Mouse (Mus musculus) erythroid progenitor cell, adult 5-6 weeks (primary cell): ENCODE results near the gene Macrod1. TPM values are rescaled to one million over a fixed set of nuclear protein-coding genes. Genes with fewer than 3 reads are reported as not detected.
"Not testable (repeated sequence)": the region's sequence is repeated elsewhere in the genome, so short reads cannot be mapped to it uniquely, and the experiment has no call there.

Experiments
- ATAC-seq: replicated peaks from 2 replicates; pipeline ENCODE4 v1.8.0; 2016; ENCODE audit warnings: moderate number of reproducible peaks, mild to moderate bottlenecking, moderate TSS enrichment, inconsistent platforms; ENCODE audit not compliant: poor library complexity, low FRiP score, severe bottlenecking
- total RNA-seq, 2 experiments: library from RNA; stranded (forward) in 1 of 2; stranded (reverse) in 1 of 2; fragments of 150-400 nt in 1 of 2; fragments of 186-747, 209-891 nt in 1 of 2; gene quantifications; 2 replicates each; pipeline versions ENCODE4 v1.2.3 to v1.2.4; 2015 to 2017; ENCODE audit warnings: low replicate concordance in 2 of 2

Macrod1 gene
- total RNA-seq, 2 experiments from 2014 or later: 0.53 TPM; not detected in 1

DNA sequence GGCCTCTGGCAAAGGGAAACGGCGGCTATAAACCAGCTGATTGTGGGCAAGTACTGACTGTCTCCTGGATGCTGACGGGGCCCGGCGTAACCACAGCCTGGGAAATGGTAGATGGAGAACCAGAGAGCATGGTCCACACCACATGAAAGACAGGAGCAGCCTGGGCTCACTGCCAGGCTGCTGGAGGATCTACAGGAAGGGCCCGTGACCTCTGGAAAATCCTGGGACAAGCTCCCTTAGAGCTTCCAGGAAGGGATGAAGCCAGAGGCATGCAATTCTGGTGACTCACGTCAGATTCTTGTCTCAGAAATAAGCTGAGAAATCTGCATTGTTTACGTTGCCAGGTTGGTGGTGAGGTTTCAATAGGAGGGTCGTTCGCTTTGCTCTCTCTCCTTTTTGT is 1.8 kb upstream of the Macrod1 start:
- ATAC-seq: no peak

DNA sequence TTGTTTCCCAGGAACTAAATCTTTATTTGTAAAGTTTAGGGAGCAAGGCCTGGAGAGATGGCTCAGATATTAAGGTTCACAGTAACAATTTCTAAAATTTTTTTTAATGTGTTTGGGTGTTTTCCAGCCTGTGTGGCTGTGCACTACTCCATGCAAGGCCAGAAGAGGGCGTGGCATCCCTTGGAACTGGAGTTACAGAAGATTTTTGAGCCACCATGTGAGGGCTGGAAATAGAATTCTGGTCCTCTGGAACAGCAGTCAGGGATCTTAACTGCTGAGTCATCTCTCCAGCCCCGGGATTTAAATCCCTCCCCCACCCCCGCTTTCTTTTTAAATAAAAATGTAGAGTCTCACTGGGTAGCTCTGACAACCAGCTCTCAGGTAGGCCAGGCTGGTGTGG is 1.4 kb upstream of the Macrod1 start:
- ATAC-seq: no peak

DNA sequence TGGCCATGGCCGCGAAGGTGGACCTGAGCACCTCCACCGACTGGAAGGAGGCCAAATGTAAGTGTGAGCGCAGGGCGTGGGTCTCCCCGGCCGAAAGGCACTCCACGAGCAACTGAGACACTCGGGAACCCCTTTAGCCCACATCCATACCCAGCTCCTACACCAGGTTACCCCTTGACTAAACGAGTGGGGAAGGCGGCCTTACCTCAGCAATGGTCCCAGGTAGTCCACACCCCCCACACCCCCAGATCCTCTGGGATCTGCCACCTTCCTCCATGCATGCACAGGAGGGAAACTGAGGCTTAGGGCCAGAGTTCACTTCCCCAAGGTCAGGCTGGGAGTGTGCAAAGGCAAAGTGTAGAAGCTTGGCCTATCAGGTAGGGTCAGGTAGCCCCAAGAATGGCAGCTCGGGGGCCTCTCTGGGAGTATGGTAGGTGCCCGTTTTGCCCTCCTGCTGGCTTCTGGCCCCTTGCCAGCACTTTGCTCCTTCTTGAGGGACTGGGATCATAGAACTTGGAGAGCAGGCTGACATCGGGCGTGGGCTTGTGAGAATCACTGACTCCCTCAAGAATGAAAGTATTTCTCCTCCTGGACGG is 614 bp downstream of the Macrod1 start:
- no peak for ATAC-seq

DNA sequence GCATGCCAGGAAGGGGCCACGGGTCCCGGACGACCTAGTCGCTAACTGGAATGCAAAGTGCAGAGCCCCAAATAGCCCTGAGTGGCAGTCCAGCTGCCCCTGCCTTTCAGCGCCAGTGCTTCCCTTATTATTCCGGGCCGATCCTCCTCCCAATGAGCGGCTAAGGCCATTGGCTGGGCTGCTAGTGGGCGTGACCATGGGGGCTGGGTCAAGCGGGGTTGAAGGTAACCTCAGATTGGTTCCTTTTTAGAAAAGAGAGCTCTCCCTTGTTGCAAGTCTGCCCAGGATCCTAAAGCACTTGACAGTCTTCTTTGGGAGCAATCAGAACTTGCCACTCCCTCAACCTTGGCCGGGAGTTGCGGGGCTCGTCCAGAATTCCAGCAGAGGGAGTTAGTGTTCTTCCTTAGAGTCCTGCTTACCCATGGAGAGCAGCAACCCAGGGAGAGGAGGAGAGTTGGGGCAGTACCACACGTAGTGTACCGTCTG is 1.2 kb downstream of the Macrod1 start:
- ATAC-seq: peak; percentile 80

DNA sequence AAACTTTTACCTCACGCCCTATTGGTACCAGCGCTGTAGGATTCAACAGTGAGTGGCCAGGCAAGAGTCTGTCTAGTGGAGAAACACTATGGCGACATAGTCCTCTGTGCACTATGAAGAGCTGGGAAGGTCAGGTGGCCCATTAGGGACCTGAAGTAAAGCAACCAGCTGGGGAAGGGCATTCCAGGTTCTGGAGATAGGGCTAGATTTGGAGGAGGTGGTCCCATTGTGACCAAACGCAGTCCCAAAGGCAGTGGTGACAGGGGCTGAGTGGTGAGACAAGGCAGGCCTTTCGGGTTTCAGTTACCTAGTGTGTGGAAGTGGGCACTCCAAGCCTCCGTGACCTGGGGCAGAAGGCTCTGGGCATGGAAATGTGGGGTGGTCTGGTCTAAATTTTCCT is 1.9 kb downstream of the Macrod1 start:
- no peak for ATAC-seq

DNA sequence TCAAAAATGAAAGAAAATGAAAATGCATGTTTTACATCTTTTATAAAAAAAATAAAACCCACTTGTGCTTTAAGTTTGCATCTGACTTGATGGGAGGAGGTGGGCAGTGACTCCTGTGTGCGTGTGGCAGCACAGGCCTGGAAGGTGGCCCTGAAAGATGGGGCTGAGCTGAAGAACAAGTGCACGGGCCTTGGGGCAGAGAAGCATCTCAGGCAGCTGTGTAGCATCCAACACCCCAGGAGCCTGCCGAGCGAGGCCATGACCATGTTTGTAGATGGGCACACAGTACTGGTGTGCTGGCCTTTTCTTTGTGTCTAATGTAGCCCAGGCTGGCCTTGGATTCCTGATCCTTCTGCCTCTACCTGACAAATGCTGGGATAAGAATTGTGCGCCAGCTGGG is 5.5 kb downstream of the Macrod1 start:
- no peak for ATAC-seq

DNA sequence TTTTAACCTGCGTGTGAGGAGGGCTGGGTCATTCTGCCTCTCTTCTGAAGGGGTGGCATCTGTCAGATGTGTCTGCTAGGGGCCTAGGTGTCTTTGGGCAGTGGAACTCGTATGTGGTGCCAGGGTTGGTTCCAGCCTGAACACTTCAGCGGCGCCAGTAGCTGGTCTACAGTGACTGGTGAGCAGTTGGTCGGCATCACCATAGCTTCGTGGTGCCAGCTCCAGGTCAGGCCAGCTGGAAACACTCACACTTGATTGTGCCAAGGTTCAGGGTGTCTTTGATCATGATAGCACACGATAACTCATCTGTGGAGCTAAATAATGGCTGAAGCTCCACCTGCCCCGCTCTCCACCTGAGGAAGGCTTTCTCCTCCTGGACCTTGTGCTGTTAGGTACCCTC is 6.3 kb downstream of the Macrod1 start:
- ATAC-seq: no peak

DNA sequence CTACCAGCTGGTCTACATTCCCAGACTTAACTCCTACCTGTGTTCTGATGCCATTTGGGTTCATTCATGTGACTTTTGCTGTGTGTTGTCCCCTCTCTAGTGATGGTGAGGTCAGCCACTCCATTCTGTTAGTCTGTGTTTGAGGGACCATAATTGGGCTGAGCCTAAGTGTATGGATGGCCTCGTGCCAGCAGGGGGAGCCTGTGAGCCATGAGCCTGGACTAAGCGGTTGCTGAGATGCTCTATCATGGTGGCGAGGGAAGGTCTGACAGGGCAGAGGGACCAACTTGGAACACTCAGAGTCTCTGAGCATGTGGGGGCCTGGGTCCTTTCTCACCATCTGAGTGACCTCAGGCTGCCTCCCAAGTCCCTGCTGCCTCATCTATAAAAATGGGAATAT is 8.0 kb downstream of the Macrod1 start:
- ATAC-seq: peak; percentile 68

DNA sequence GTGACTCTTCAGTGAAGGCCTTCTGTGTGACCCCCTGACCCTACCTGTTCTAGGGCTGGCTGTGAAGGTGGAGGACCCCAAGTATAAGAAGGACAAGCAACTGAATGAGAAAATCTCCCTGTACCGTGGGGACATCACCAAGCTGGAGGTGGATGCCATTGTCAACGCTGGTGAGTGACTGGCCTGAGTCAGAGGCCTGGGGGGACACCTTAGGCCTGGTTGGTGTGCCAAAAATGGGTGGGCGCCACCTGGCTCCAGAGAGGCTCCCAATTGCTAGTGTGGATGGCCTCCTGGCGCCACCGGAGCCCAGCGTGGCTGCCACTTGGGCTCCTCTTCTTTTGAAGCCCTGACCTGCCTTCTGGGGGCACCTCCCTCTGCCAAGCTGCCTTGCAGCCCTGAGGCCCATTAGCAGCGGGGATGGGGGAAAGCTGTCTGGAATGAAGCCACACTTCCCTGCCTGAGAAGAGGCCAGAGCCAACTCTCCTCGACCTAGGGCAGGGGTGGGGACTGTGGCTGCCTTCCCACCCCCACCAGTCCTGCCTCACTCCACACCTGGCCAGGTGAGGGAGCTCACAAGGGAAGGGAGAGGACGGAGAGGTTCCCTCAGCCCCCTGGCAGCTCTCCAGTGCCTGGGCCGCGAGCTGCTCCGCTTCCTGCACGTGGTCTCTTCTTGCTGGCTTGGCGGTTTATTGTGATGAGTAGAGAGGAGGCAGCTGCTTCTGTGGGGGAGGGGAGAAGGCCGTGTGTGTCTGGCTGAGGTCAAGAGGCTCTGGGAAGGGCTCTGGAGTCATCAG is 9.6 kb downstream of the Macrod1 start:
- no peak for ATAC-seq

DNA sequence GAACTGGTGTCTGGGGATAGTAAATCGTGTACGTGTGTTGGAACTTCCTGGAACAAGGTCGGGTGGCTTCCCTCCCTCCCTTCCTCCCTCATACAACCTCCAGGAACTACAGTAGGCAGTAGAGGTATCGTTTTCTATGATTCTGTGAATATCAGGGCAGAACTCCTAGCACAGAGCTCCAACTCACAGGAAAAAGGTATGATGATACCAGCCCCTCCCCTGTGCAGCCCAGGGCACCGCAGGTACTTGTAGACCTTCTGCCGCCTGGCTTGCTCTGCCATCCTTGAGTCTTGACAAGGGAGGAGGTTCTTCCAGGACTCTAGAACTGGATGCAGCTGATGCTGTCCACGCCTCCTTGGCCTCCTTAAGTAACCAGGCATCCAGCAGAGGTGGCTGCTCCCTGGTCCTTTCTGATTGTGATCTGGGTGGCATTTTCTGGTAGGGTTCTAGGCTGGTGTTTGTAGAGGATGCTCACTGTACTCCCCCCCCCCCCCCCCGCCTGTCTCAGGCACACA is 10.3 kb downstream of the Macrod1 start:
- peak; percentile 4; the same call in 1 of the 2 replicates for ATAC-seq

DNA sequence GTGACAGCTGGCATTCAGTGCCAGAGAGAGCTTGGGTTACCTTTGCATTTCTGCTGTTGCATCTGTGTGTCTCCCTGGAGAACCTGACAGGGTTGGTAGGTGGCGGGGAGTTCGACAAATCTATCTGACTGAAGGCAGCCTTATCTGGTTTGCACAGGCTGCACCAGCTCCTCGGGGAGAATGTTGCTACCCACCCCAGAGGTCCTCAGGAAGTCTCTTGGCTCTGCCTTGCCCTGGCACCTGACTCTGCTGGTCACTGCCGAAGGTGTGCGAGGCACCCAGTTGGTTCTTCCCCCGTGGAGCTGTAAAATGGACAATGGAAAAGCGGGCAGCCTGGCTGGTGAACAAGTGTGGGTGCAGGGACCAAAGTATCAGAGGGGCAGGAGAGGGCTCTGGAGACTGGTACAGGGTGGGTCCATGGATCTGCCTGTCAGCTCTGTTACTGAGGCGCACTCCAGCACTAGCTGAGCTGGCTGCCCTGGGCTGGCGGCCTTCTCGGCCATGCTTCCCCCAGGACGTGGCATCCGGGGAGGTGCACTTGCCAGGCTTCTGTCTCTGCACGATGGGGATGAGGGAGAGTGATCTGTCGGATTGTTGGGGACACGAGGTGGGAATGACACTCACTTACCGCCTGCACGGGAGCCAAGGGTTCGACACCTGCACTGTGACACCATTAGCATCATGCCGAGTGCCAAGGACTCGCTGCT is 10.9 kb downstream of the Macrod1 start:
- ATAC-seq: peak; percentile 47

DNA sequence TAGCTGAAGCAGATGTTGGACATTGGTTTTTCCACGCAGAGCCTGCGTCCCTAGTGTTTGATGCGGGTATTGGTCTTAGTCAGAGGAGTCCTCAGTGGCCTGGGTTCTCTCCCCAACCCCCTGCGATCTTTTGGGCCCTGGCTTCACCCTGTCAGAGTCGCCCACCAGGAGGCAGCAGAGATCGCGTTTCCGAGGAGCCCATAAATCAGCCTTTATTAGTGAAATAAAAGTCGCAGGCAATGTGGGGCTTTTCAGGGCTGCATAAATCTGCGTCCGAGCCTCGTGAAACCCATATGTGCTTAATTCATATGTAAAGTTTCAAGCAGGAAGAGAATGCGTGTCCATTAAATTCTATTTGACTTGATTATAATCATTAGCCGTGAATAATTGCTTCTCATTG is 11.5 kb downstream of the Macrod1 start:
- 0 out of 2 replicates have a peak, but pooled peaks have one; percentile 41 for ATAC-seq

DNA sequence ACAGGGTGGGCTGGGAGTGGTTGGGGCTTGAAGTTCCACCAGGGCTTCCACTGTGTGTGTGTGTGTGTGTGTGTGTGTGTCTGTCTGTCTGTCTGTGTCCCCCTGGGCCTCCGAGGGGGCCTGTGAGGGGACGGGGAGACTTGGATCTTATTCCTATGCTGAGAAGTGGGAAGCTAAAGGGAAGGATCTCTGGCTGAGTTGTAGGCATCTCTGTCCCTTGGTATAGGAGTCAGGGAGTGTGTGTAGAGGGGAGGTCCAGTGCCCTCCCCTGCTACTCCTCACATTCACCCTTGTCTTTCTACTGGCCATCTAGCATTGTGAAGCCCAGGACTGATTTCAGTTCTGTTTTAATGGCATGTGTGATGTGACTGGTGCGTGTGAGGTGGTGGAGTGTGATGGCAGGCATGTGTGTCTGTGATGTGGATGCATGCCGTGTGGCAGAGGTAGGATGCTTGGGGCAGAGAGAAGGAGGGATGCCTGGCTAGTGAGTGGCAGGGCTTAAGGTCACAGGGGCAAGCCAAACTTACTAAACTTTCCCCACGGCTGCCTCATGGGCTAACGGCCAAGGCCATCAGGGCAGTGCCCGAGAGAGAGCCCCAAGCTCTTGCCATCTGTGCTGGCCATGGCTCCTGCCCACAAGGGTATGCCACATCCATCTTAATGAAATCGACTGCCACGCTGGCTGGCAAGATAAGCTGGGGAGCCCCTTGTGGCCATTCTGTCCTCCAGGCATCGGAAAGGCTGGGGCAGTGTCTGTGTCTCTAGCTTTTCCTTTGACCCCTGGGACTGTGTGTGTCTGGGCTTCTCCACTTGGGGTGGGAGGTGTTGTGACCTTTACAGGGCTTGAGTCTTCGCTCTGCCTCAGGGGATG is 12.3 kb downstream of the Macrod1 start:
- no peak for ATAC-seq

DNA sequence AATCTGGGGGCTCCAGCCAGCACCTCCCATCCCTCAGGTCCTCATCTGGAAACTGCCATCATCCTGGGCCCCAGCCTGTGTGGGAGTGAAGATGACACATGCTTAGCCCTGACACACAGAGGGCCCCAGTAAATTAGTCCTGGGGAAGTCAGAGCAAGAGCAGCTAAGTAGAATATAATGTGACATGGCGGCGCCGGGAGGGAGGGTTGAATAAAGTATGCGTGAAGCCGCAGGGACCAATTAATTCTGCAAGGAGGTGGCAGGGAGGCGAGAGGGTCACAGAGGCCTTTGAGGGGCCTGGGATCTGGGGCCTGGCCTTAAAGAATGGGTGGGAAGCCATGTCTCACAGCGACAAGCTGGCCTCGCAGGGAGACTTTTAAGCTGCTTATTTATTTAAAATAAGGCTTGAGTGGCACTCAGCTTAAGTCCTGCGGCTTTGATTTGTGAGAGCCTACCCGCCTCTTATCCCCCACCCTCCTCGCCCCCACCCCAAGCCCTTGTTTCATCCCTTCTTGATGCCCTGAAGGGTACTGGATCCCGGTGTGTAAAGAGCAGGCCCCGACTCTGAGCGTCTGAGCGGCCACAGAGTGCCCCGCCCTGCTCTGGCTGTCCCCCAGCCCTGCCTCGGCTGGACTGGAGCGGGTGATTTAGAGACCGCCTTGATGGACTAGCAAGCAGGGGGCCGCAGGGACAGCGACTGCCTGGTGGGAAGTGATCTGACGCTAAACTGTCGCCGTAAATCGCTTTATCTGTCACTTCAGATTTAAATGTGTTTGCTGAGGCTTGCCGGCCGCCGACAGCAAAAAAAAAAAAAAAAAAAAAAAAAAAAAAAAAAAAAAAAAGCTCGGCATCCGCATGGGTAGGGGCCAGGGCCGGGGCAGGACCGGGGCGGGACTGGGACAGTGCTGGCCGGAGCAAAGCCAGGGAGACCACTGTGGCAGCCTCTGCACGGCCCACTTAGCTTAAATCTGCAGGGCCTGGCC is 13.5 kb downstream of the Macrod1 start:
- no peak for ATAC-seq

DNA sequence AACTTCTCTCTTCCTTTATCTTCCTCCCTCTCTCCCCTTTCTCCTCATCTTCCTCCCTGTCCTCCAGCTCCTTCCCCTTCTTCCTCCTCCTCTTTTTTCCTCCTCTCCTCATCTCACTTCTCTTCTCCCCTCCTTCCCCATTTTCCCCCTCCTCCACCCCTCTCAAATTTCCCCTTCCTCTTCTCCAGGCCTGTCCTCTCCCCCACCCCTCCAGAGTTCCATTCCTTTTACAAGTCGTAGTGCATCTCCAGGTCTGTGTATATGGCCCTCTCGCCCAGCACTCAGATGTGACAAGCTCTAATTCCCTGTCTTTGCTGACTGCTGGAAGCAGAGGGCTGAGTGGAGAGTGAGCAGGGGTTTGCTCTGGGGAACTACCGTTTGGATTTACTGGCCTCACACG is 14.2 kb downstream of the Macrod1 start:
- no peak for ATAC-seq

DNA sequence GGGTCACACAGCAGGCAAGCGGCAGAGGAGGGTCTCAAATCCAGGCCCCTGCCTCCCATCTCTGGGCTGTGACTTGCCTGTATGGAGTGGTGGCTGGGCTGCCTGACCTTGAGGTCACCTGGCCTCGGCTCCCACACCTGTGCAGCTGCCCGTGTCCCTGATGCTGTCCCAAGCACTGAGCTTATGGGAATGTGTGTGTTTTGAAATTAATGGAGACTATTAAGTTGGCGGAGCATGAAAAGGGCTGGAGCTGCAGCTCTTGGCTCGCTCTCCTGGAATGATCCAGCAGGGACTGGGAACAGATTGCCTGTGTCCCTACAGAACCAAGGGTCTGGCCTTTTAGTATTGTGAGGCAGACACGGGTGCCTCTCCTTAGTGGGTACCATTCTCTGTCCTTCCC is 15.6 kb downstream of the Macrod1 start:
- no peak for ATAC-seq

DNA sequence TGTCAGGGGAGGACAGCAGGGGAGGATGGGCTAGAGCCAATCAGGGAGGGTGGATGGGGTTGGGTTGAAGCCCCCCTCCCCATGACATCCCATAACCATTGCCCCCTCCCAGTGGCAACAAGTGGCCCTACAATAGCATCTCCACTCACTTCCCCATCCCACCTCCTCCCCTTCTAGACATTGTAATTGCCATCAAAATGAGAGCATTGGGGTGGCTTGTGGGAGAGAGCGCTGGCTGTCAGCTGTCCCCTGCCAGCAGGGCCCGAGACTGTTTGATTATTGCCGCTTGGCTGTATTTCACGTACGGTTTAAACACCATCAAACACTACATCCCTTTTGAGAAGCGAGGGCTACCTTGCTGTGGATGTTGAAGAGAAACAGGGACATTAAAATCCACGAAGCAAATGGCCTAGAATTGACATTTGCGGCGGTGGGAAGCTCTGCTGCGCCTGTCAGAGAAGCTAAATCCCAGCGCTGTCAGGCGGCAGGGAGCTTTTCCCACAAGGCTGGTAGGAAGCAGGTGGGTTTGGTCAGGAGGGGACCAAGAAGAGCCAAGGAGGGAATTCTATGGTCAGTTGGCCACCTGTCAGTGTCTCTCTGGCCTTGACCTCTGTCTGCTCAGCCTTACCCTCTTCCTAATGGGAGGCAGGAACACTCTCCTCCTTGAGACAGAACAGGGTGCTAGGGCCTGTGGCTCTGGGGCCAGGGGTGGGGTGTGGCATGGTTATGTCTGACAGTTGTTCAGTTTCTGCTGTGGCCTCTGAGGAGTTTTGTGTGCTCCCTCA is 17.6 kb downstream of the Macrod1 start:
- ATAC-seq: no peak

DNA sequence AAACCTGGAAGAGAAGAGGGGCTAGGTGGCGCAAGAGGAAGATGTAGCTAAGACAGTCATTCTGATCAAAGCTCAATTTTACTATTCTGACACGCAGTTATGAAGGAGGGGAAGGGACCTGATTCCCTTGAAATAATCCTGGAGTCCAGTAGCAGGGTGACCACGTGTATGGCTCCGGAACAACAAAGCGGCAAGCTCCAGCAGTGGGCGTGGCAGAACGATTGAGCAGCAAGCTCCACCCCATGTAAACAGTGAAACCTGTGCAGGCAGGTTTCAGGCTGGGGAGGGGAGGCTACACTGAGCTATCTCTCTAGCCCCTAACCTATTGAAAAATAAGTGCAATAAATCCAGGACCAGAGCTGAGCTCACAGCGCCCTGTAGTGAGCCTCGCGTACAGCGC is 18.7 kb downstream of the Macrod1 start:
- not testable (repeated sequence) for ATAC-seq
